Mouse (Mus musculus) testis, postnatal 10 days (tissue): ENCODE data around the gene Glis3.

Experiments
- DNase-seq: peaks from one replicate; pipeline ENCODE4 v3.0.0; 2021; ENCODE audit warnings: low spot score

The Glis3 gene

DNA sequence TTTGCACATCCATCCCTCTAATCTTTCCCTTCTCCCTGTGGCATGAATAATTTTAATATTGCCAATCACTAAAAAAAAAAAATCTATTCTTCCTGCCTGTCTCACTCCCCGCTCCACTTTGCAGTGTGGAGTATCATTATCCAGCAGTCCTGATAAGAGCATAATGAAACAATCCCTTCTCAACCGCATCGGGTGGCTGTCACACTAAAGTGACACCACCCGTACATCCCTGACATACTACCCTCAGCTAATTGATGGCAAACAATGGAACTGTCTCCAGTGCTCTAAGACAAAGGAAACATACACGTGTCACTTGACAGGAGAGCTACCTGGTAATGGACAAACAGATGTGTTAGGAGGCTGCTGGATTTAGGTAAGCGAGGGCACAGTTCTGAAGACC lies 373.8 kb downstream of the Glis3 start:
- no peak for DNase-seq

DNA sequence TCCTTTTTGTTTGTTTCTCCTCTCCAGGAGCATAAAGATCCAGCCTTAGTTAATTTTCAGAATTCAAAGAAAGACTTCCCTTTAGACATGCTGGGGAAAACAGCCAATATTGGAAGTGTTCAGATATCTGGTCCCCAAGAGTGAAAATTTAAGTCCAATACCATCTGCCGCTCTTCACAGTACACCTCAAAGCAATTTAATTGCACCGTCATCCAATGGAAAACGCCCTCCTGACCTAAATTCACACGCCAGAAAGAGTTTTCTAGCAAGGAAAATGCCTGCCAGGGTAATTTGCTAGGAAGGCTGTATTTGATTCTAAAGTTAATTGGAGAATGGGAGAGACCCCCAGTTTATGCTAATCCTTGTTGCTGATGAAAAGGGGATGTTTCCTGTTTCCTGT lies 374.4 kb downstream of the Glis3 start:
- no peak for DNase-seq

DNA sequence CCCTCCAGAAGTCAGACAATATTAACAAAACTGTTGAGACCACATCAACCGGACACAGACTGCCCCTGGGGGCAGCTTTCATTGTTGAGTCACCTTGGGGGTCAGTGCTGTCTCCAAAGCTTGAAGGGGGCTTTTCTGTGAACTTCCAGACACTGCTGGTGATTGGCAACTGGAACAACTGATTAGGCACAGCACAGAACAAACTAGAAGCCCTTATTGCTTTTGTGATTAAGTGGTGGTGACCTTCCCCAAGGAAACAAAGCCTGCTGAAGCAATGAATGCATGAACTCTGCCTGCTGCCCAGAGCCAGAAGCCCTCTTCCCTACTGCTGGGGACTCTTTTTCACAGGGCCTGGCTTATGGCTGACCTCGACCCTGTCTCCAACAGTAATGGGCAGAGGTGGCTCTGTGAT lies 377.0 kb downstream of the Glis3 start:
- no peak for DNase-seq

- no peak for DNase-seq
Measured at GRCm38 (mm10) chr19:28300226-28300625, 379.7 kb downstream of the Glis3 start.

- no peak for DNase-seq
Measured at GRCm38 (mm10) chr19:28299211-28299775, 380.6 kb downstream of the Glis3 start.

GRCm38 (mm10) chr19:28298669-28299068 lies 381.2 kb downstream of the Glis3 start:
- DNase-seq: no peak

DNA sequence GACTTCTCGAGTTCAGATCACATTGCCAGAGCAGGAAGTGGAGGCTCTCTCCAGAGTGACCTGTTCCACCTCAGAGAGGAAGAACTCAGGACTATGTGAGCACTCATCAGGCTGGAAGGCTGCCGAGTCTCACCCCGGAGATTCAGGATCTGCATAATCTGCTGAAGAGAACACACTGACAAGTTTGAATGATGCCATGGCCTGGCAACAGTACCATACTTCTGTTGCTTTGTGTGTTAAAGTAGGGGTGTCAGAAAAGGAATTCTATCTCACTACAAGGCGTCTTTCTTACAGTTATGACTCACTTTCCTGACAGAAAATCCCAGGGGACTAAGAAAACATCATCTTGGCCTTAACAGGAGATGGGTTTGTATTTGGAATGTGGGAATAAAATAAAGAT lies 388.3 kb downstream of the Glis3 start:
- no peak for DNase-seq

- DNase-seq: no peak
Measured at GRCm38 (mm10) chr19:28289457-28289856, 390.4 kb downstream of the Glis3 start.

DNA sequence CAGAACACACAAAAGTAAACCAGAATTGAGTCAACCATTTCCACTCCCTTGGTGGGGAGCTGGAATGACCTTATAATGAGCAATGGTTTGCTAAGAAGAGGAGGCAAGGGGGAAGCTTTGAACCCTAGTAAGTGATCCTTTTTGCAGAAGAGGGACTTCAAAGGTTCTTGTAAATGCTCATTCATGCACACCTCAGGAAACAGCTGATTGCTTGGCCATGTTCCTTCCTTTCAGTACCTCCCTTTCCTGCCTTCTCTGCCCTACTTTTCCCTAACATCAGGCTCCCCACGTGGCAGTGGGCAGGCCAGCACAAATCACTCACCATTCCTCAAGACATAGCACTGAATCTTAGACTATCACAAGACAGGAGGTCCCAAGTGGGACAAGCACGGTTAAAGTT lies 392.4 kb downstream of the Glis3 start:
- DNase-seq: no peak

- no peak for DNase-seq
Measured at GRCm38 (mm10) chr19:28284098-28284569, 395.7 kb downstream of the Glis3 start.

GRCm38 (mm10) chr19:28283241-28284097 lies 396.4 kb downstream of the Glis3 start:
- no peak for DNase-seq

GRCm38 (mm10) chr19:28281405-28281804 lies 398.5 kb downstream of the Glis3 start:
- DNase-seq: no peak

DNA sequence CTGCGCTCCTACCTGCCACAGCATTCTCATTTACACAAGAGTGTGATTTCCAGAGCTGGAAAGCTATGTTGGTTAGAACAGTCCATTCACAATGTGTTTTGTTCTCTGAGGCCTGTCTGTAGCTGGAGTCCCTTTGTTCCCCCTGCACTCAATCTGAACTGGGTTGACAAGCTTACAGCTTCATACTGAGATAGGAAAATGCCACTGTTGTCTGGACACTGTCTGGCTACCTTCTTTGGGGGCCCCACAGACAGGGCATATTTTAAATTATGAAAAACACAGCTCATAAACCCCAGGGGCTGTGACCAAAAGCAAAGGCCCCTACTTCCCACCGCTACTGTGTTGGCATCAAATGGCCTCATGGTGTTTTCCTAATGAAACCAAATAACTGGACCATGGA lies 402.8 kb downstream of the Glis3 start:
- no peak for DNase-seq

DNA sequence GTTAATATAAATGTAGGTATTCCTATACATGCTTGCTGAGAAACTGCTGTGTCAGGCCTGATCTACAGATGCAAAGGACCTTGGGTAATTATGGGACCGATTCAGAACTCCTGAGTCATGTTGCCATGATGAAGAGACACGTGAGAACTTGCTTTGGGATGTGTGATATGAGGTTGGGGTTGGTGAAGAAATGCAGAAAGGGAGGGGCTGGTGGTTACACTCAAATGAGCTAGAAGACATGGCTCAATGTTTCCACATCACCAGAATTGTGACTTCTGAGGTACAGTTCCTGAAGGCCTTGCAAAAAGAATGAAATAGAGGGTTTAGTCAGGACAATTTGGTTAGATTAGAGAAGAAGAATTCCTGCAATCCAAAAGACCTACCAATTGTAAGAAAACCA lies 405.4 kb downstream of the Glis3 start:
- no peak for DNase-seq

DNA sequence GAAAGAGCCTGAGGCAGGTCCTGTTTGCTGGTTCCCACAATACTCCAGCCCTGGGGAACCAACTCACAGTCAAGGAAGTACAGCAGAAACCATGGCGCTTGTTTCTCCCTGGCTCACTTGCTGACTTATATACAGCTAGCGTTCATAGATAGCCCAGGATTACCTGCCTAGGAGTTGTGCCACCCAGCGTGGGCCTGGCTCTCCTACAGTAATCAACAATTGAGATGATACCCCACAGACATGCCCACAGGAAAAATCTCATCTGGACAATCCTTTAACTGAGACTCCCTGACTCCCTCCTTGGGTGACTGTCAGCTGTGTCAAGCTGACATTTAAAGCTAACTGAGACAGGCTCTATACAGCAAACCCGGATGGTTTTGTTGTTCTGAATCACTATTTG lies 405.9 kb downstream of the Glis3 start:
- DNase-seq: no peak

GRCm38 (mm10) chr19:28266850-28267249 lies 413.0 kb downstream of the Glis3 start:
- no peak for DNase-seq

- DNase-seq: no peak
Measured at GRCm38 (mm10) chr19:28265776-28266175, 414.1 kb downstream of the Glis3 start.

GRCm38 (mm10) chr19:28258907-28259675 lies 420.8 kb downstream of the Glis3 start:
- DNase-seq: no peak

DNA sequence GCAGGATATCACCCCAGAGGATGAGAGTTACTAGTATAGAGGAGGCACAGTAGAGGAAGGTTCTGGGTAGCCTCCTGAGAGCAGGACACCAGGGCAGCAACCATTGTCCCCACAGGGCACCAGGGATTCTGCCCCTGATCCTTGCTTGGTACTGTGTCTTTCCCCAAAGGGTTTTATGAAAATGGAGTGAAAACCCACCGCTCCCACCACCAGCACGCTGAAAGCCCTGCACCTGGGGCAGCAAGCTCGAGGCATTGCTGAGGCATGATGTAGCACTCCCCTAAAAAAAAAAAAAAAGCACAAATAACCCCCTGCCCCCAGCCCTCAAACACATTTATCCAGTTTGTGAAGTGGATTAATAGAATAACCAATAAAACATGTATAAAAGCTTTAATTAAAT lies 421.4 kb downstream of the Glis3 start:
- no peak for DNase-seq

- DNase-seq: no peak
Measured at GRCm38 (mm10) chr19:28247345-28247744, 432.5 kb downstream of the Glis3 start.

DNA sequence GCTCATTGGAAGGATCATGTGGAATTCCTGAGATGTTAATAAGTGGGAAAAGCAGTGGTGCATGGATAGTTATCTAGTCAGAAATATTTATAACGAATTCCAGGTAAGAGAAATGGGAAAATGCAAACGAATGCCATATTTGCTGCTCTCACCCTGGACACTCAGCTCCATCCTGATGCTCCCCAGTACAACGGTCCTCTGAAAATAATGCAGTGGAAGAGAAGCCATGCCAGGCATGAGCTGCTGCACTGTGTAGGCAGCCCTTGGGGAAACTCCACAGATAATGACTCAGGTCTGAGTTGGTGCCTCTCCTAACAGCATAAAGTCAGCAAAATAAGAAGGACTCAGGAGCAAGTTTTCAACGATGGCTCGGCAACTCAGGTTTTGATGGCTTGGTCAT lies 433.7 kb downstream of the Glis3 start:
- no peak for DNase-seq

DNA sequence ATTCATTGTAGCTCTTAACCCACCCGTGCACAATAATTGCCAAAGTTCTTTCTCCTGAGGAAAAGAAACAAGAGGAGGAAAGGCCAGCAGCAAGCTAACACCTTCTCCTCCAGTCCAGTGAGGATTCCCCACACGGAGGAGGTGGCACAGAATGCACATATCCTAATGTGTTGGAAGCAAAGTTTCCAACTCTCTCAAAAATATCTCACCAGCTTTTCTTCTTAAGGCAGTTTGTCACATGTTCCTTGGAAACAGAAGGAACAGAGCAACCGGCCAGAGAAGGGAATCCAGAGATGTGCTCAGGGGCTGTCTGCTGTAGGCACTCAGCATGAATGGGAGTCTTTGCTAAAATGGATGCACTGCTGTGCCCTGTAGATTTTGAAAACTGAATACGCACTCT lies 441.8 kb downstream of the Glis3 start:
- no peak for DNase-seq

- no peak for DNase-seq
Measured at GRCm38 (mm10) chr19:28237621-28238020, 442.3 kb downstream of the Glis3 start.
